Mouse (Mus musculus) heart, postnatal 0 days (tissue): ENCODE measurements around the gene Ypel2.

Experiments
- CTCF ChIP-seq: IDR thresholded peaks from 2 replicates; pipeline ENCODE4 v1.5.1; 2016; ENCODE audit warnings: antibody characterized with exemption, control low read depth, low read depth
- EP300 ChIP-seq: IDR thresholded peaks from 2 replicates; pipeline ENCODE4 v1.6.1; 2016; ENCODE audit warnings: antibody characterized with exemption, low read depth

DNA sequence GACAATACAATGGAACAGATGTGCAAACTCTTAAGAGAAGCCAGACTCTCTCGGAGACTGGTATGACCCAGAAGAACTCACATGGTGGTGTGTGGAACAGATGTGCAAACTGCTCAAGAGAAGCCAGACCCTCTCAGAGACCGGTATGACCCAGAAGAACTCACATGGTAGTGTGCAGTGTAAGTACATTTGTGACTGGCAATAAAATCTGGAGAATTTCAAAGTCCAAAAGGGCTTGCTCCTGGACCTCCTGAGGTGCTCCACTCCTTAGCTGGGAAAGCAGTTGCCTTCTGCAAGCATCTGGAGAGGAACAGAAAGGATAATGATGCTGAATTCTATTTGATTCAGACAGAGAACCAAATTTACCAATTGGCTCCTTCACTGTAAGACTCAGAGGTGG, 69.9 kb downstream of the Ypel2 start:
- no peak for TF ChIP-seq EP300
- TF ChIP-seq CTCF = no peak
